ENCODE assay signal across 20 mouse cellular contexts in the genomic region with DNA sequence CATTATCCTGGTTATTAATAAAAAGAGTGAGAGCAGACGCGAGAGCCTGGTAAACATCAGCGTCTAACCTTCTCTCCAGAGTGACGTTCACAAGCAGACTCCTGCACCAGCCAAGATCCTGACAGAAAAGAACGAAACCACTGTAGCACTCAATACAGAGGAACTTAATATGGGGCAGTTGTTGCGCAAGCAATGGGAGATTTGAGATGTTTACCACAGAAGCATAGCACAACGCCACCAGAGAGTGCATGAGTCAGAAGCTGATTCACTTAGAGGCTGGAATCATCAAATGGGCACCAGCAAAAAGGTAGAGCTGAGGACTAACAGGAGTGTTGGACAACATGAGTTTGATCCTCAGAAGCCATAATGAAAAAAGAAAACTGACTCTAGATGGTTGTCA.
DNase-seq lines count a peak whose midpoint lies in the region; TF ChIP-seq lines count a peak whose summit lies in the region.
"Had no signal": no experiment of that assay in that cellular context is flagged by ENCODE, and none has a peak within 500 bp of the region (broad histone marks: within the 10 kb centered on the region; RNA-seq: fewer than 3 reads in every experiment).

No protein-coding gene starts in this region.

- no peaks in the 10 kb centered on the region for H3K79me3 ChIP-seq in C2C12 (ENCODE audit: low read depth)

- H3K36me3 ChIP-seq in kidney, adult 2 months (ENCODE audit: control insufficient read depth, insufficient read depth, low read length) = no peaks in the 10 kb centered on the region
- no peaks in the 10 kb centered on the region for H3K36me3 ChIP-seq in C2C12 (ENCODE audit: control insufficient read depth, insufficient read depth)
- H3K36me3 ChIP-seq: limb, embryonic 10.5 days; liver, embryonic 12.5 days; neural tube, embryonic 13.5 days had no signal

- DNase-seq in kidney, adult 2 months = peak; percentile 24
- no peak for DNase-seq in kidney, adult 11 months
- DNase-seq in brain, adult 2 months (ENCODE audit: low read depth, low spot score) = peak; percentile 13
- DNase-seq in monocyte, adult 2 months (ENCODE audit: low read depth in 1 of 2, low spot score in 2 of 2) = peak; percentile 55 to 59
- DNase-seq in cerebellum, adult 11 months = no peak
- no peak for DNase-seq in urinary bladder, adult 2 months (ENCODE audit: low spot score)
- DNase-seq: cerebellum, adult 8-10 months; forebrain, postnatal 0 days; gastrocnemius, adult 2 months; midbrain, embryonic 14.5 days; right cerebral cortex, postnatal 4 days; thymus, adult 18-20 months had no signal

- WGBS in kidney, adult 2 months = 88% methylated on average over 7 of the region's 7 CpGs

- H3ac ChIP-seq in C2C12 (ENCODE audit: control insufficient read depth, insufficient read length, low read depth) = no peak overlapping the region

- H3K79me2 ChIP-seq in C2C12 (ENCODE audit: control insufficient read depth, insufficient read depth) = no peaks in the 10 kb centered on the region

- H3K27me3 ChIP-seq in kidney, adult 2 months (replicated peaks; ENCODE audit: control insufficient read depth, insufficient read depth, low read length) = no peaks in the 10 kb centered on the region
- peaks cover 7% of the 10 kb centered on the region for H3K27me3 ChIP-seq in C2C12 (ENCODE audit: control insufficient read depth, insufficient read depth, insufficient read length)
- H3K27me3 ChIP-seq: CH12.LX had no signal

- H3K4me1 ChIP-seq in kidney, adult 2 months (ENCODE audit: control insufficient read depth, insufficient read depth, low read length) = no peaks in the 10 kb centered on the region
- H3K4me1 ChIP-seq: limb, embryonic 10.5 days; liver, embryonic 12.5 days; neural tube, embryonic 13.5 days had no signal

- no peak for TF ChIP-seq POLR2A in kidney, adult 2 months (IDR thresholded peaks at IDR 0.05; ENCODE audit: low read depth, low read length)

- H3K4me3 ChIP-seq in kidney, adult 2 months (ENCODE audit: insufficient read depth, low read depth, low read length) = no peak overlapping the region
- no peak overlapping the region for H3K4me3 ChIP-seq in C2C12 (ENCODE audit: insufficient read depth, poor library complexity, severe bottlenecking)
- H3K4me3 ChIP-seq: erythroblast, embryonic 14.5 days; gastrocnemius, adult 2 months; layer of hippocampus, adult 2 months; limb, embryonic 10.5 days; liver, embryonic 12.5 days; neural tube, embryonic 13.5 days had no signal

- no peak for TF ChIP-seq CTCF in kidney, adult 2 months (conservative IDR thresholded peaks at IDR 0.05; ENCODE audit: insufficient read depth, insufficient read length, low read depth, low read length)
- TF ChIP-seq CTCF in C2C12 (IDR thresholded peaks at IDR 0.05; ENCODE audit: control insufficient read depth, insufficient read depth, insufficient read length) = no peak

- H3K27ac ChIP-seq in kidney, adult 2 months (ENCODE audit: insufficient read depth, low read depth, low read length) = no peak overlapping the region
- H3K27ac ChIP-seq: gastrocnemius, adult 2 months; kidney, postnatal 0 days; layer of hippocampus, adult 2 months; limb, embryonic 10.5 days; liver, embryonic 12.5 days; neural tube, embryonic 13.5 days had no signal

TF ChIP-seq in C2C12, 6 proteins besides CTCF, POLR2A, EP300 and RAD21:
- peak; percentile 65 for TF ChIP-seq FOSL1 (IDR thresholded peaks at IDR 0.05; ENCODE audit: insufficient read depth, low read length, poor library complexity, severe bottlenecking)
- TF ChIP-seq USF1 (IDR thresholded peaks at IDR 0.05; ENCODE audit: low read depth) = no peak
- no peak for TF ChIP-seq MYOD1 (IDR thresholded peaks at IDR 0.05; ENCODE audit: control insufficient read depth, insufficient read length, low read depth)
- peak; percentile 61 for TF ChIP-seq MAX (IDR thresholded peaks at IDR 0.05)
- TF ChIP-seq MYOG (IDR thresholded peaks at IDR 0.05; ENCODE audit: control insufficient read depth, extremely low read depth, insufficient read length) = no peak
- peak; percentile 100 for TF ChIP-seq CEBPB (IDR thresholded peaks at IDR 0.05; ENCODE audit: low read depth)

Comparison
In these comparisons a context has a peak if more than half of its experiments do, and no peak if none do; other contexts are left out.
1. DNase-seq: peak in kidney, adult 2 months (single experiment), brain, adult 2 months (single experiment) and monocyte, adult 2 months (2 of 2); none in kidney, adult 11 months (single experiment), cerebellum, adult 11 months (single experiment) and urinary bladder, adult 2 months (single experiment).